Mouse (Mus musculus): ENCODE measurements around the gene Unc119b. TPM values are rescaled to one million over a fixed set of nuclear protein-coding genes. Genes with fewer than 3 reads are reported as not detected.

Unc119b gene
- polyA plus RNA-seq, 1 experiment: 141 TPM

GRCm38 (mm10) chr5:115156933-115157589 is 22.3 kb upstream of the Unc119b start:
- peaks cover 34% of the 10 kb centered on the region for H3K4me1 ChIP-seq (ENCODE audit: control insufficient read depth, insufficient read depth, low read length)
- no peaks in the 10 kb centered on the region for H3K36me3 ChIP-seq (ENCODE audit: control insufficient read depth, insufficient read depth, low read length)
- DNase-seq: peak; percentile 35
- H3K4me3 ChIP-seq (ENCODE audit: insufficient read depth, low read depth, low read length): peak overlapping the region; percentile 87
- no peaks in the 10 kb centered on the region for H3K27me3 ChIP-seq (replicated peaks; ENCODE audit: control insufficient read depth, insufficient read depth, low read length)
- no peak for TF ChIP-seq CTCF (conservative IDR thresholded peaks at IDR 0.05; ENCODE audit: insufficient read depth, insufficient read length, low read depth, low read length)
- TF ChIP-seq POLR2A (IDR thresholded peaks at IDR 0.05; ENCODE audit: low read depth, low read length): no peak
- H3K27ac ChIP-seq (ENCODE audit: insufficient read depth, low read depth, low read length): peak overlapping the region; percentile 75
- 4% methylated on average over 26 of the region's 26 CpGs for WGBS

DNA sequence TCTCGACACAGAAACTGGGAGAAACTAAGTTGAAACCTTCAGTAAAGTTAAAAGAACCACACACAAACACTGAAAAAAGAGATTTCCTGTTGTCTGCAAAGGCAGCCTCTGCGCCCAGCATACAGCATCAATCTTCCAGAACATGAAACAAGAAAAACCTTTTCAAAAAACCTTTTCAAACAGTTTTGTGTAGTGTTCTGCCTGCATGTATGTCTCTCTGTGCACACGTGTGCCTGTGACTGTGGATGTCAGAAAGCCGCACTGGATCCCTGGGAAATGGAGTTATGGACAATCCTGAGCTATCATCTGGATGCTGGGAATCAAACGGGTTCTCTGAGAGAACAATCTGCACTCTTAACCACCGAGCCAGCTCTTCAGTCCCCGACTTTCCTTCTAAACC is 21.6 kb upstream of the Unc119b start:
- H3K27me3 ChIP-seq (replicated peaks; ENCODE audit: control insufficient read depth, insufficient read depth, low read length): no peaks in the 10 kb centered on the region
- 28% methylated on average over 7 of the region's 7 CpGs for WGBS
- peak overlapping the region; percentile 75; the same call in 1 of the 2 replicates for H3K27ac ChIP-seq (ENCODE audit: insufficient read depth, low read depth, low read length)
- peak overlapping the region; percentile 31; the same call in 1 of the 2 replicates for H3K4me3 ChIP-seq (ENCODE audit: insufficient read depth, low read depth, low read length)
- no peak for DNase-seq
- peaks cover 39% of the 10 kb centered on the region for H3K4me1 ChIP-seq (ENCODE audit: control insufficient read depth, insufficient read depth, low read length)
- TF ChIP-seq CTCF (conservative IDR thresholded peaks at IDR 0.05; ENCODE audit: insufficient read depth, insufficient read length, low read depth, low read length): no peak
- no peak for TF ChIP-seq POLR2A (IDR thresholded peaks at IDR 0.05; ENCODE audit: low read depth, low read length)
- H3K36me3 ChIP-seq (ENCODE audit: control insufficient read depth, insufficient read depth, low read length): no peaks in the 10 kb centered on the region

- peaks cover 43% of the 10 kb centered on the region for H3K4me1 ChIP-seq (ENCODE audit: control insufficient read depth, insufficient read depth, low read length)
- DNase-seq: peak; percentile 91
- H3K27ac ChIP-seq (ENCODE audit: insufficient read depth, low read depth, low read length): peak overlapping the region; percentile 75
- WGBS: 21% methylated on average over 5 of the region's 5 CpGs
- H3K4me3 ChIP-seq (ENCODE audit: insufficient read depth, low read depth, low read length): peak overlapping the region; percentile 31
- H3K36me3 ChIP-seq (ENCODE audit: control insufficient read depth, insufficient read depth, low read length): no peaks in the 10 kb centered on the region
- TF ChIP-seq CTCF (conservative IDR thresholded peaks at IDR 0.05; ENCODE audit: insufficient read depth, insufficient read length, low read depth, low read length) (no peak), POLR2A (IDR thresholded peaks at IDR 0.05; ENCODE audit: low read depth, low read length) (no peak)
- H3K27me3 ChIP-seq (replicated peaks; ENCODE audit: control insufficient read depth, insufficient read depth, low read length): no peaks in the 10 kb centered on the region
These were observed 21.1 kb upstream of the Unc119b start for GRCm38 (mm10) chr5:115155831-115156230.

DNA sequence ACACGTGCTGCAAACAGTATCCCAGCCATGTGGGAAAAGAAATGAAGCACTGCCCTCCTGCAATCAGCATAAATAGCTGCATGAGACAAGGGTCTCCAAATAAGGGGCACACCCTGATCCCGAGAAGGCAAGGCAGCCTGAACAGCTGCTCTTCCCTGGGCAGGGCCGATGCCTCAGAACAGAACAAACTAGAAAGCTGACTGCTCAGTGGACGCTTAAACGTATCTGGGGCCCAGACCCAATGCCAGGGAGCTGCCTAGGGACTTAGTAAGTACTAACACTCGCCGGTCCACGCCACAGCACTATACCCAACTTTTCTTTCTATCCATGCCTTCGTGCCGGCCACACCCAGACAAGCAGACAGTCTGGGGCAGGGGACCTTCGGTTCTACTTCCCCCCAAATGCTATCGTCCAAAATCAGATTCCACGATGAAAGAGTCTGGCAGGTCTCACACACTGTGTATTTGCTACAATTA is 20.4 kb upstream of the Unc119b start:
- TF ChIP-seq POLR2A (IDR thresholded peaks at IDR 0.05; ENCODE audit: low read depth, low read length) (no peak), CTCF (conservative IDR thresholded peaks at IDR 0.05; ENCODE audit: insufficient read depth, insufficient read length, low read depth, low read length) (no peak)
- Histone ChIP-seq H3K27ac (ENCODE audit: insufficient read depth, low read depth, low read length) (peak overlapping the region; percentile 67), H3K4me1 (ENCODE audit: control insufficient read depth, insufficient read depth, low read length) (peaks cover 49% of the 10 kb centered on the region), H3K36me3 (ENCODE audit: control insufficient read depth, insufficient read depth, low read length) (no peaks in the 10 kb centered on the region), H3K27me3 (replicated peaks; ENCODE audit: control insufficient read depth, insufficient read depth, low read length) (no peaks in the 10 kb centered on the region), H3K4me3 (ENCODE audit: insufficient read depth, low read depth, low read length) (peak overlapping the region; percentile 31)
- no peak for DNase-seq
- WGBS: 44% methylated on average over 13 of the region's 13 CpGs

GRCm38 (mm10) chr5:115152132-115152956 is 17.6 kb upstream of the Unc119b start:
- Histone ChIP-seq H3K27me3 (replicated peaks; ENCODE audit: control insufficient read depth, insufficient read depth, low read length) (no peaks in the 10 kb centered on the region), H3K4me1 (ENCODE audit: control insufficient read depth, insufficient read depth, low read length) (peaks cover 69% of the 10 kb centered on the region), H3K36me3 (ENCODE audit: control insufficient read depth, insufficient read depth, low read length) (peaks cover 5% of the 10 kb centered on the region; the same call in 1 of the 2 replicates), H3K4me3 (ENCODE audit: insufficient read depth, low read depth, low read length) (no peak overlapping the region), H3K27ac (ENCODE audit: insufficient read depth, low read depth, low read length) (peak overlapping the region; percentile 72)
- DNase-seq: peak; percentile 55
- 18% methylated on average over 8 of the region's 8 CpGs for WGBS
- TF ChIP-seq CTCF (conservative IDR thresholded peaks at IDR 0.05; ENCODE audit: insufficient read depth, insufficient read length, low read depth, low read length): no peak
- TF ChIP-seq POLR2A (IDR thresholded peaks at IDR 0.05; ENCODE audit: low read depth, low read length): no peak

DNA sequence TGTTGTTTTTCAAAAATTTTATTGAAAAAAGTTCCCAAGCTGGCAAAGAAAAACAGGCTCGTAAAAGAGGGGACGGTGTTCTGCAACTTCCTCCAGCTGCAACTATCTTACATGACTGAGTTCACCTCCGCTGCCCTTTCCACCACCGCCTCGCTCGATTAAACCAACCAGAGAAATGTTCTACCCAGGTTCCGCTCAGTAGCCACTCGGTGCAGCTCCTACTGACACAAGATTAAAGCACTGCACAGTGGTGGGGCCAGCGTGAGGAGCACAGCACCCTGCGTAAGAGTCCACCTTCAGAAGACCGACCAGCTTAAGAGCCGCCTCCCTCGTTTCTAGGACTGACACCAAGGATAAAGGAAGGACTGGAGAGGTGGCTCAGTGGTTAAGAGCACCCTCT is 16.7 kb upstream of the Unc119b start:
- H3K36me3 ChIP-seq (ENCODE audit: control insufficient read depth, insufficient read depth, low read length): peaks cover 6% of the 10 kb centered on the region; the same call in 1 of the 2 replicates
- H3K4me3 ChIP-seq (ENCODE audit: insufficient read depth, low read depth, low read length): no peak overlapping the region
- DNase-seq: peak; percentile 83
- WGBS: 34% methylated on average over 13 of the region's 13 CpGs
- TF ChIP-seq CTCF (conservative IDR thresholded peaks at IDR 0.05; ENCODE audit: insufficient read depth, insufficient read length, low read depth, low read length) (no peak), POLR2A (IDR thresholded peaks at IDR 0.05; ENCODE audit: low read depth, low read length) (no peak)
- H3K27me3 ChIP-seq (replicated peaks; ENCODE audit: control insufficient read depth, insufficient read depth, low read length): no peaks in the 10 kb centered on the region
- H3K27ac ChIP-seq (ENCODE audit: insufficient read depth, low read depth, low read length): peak overlapping the region; percentile 57; the same call in 1 of the 2 replicates
- H3K4me1 ChIP-seq (ENCODE audit: control insufficient read depth, insufficient read depth, low read length): peaks cover 73% of the 10 kb centered on the region

- peaks cover 71% of the 10 kb centered on the region for H3K4me1 ChIP-seq (ENCODE audit: control insufficient read depth, insufficient read depth, low read length)
- TF ChIP-seq CTCF (conservative IDR thresholded peaks at IDR 0.05; ENCODE audit: insufficient read depth, insufficient read length, low read depth, low read length) (no peak), POLR2A (IDR thresholded peaks at IDR 0.05; ENCODE audit: low read depth, low read length) (no peak)
- peaks cover 6% of the 10 kb centered on the region; the same call in 1 of the 2 replicates for H3K36me3 ChIP-seq (ENCODE audit: control insufficient read depth, insufficient read depth, low read length)
- 47% methylated on average over 5 of the region's 5 CpGs for WGBS
- H3K27me3 ChIP-seq (replicated peaks; ENCODE audit: control insufficient read depth, insufficient read depth, low read length): no peaks in the 10 kb centered on the region
- no peak overlapping the region for H3K4me3 ChIP-seq (ENCODE audit: insufficient read depth, low read depth, low read length)
- peak overlapping the region; percentile 57 for H3K27ac ChIP-seq (ENCODE audit: insufficient read depth, low read depth, low read length)
- no peak for DNase-seq
These were observed 16.2 kb upstream of the Unc119b start for GRCm38 (mm10) chr5:115150991-115151390.

Data from kidney, adult 2 months (tissue).